Mouse (Mus musculus) hindbrain, embryonic 15.5 days (tissue): ENCODE data around the gene Akt3. TPM values are rescaled to one million over a fixed set of nuclear protein-coding genes. Genes with fewer than 3 reads are reported as not detected.
A peak's percentile ranks its signal among the peaks of the same experiment; 100 is the strongest.

ENCODE experiments used
- ATAC-seq: fragments of 200-750 bp; cut with Nextera tagmentation; 2 replicates; pipeline ENCODE4 v1.8.0; 2017; ENCODE audit warnings: low read depth, moderate number of reproducible peaks, moderate TSS enrichment; ENCODE audit not compliant: low FRiP score
- H3K27ac ChIP-seq: fragments of 300-500 bp; sonication (generic); replicated peaks from 2 replicates; pipeline ENCODE4 v1.5.1; 2015; ENCODE audit warnings: mild to moderate bottlenecking, inconsistent platforms
- H3K27me3 ChIP-seq: fragments of 300-500 bp; sonication (generic); 2 replicates; pipeline ENCODE4 v1.6.1; 2015; ENCODE audit warnings: control low read depth, inconsistent platforms
- H3K36me3 ChIP-seq: fragments of 300-500 bp; sonication (generic); 2 replicates; pipeline ENCODE4 v1.6.1; 2015; ENCODE audit warnings: control low read depth, inconsistent platforms
- H3K4me1 ChIP-seq: fragments of 300-500 bp; sonication (generic); replicated peaks from 2 replicates; pipeline ENCODE4 v1.6.1; 2015; ENCODE audit warnings: control low read depth, inconsistent platforms
- H3K4me2 ChIP-seq: fragments of 300-500 bp; sonication (generic); 2 replicates; pipeline ENCODE4 v1.6.1; 2015; ENCODE audit warnings: moderate library complexity, mild to moderate bottlenecking, inconsistent platforms
- H3K4me3 ChIP-seq: fragments of 300-500 bp; sonication (generic); 2 replicates; pipeline ENCODE4 v1.5.1; 2015; ENCODE audit warnings: mild to moderate bottlenecking, inconsistent platforms
- H3K9ac ChIP-seq: fragments of 300-500 bp; sonication (generic); 2 replicates; pipeline ENCODE4 v1.6.1; 2015; ENCODE audit warnings: inconsistent platforms
- H3K9me3 ChIP-seq: fragments of 300-500 bp; sonication (generic); 2 replicates; pipeline ENCODE4 v1.6.1; 2016; ENCODE audit warnings: control low read depth, inconsistent platforms
- WGBS: fragments of 180-500 bp; shearing (Covaris S2); methylation state at CpG from one replicate; pipeline ENCODE4 v1.1.7; 2015; 5-methylcytosine and 5-hydroxymethylcytosine counted together
- polyA plus RNA-seq: library from polyadenylated mRNA; unstranded; fragments of >200 nt; fragmentation: Nextera tagmentation; extraction: Ambion mirVana; gene quantifications from 2 replicates; pipeline ENCODE4 v1.2.1, GENCODE M21; 2015

Gene Akt3
- polyA plus RNA-seq, 1 experiment from 2014 or later = 21.4 TPM

DNA sequence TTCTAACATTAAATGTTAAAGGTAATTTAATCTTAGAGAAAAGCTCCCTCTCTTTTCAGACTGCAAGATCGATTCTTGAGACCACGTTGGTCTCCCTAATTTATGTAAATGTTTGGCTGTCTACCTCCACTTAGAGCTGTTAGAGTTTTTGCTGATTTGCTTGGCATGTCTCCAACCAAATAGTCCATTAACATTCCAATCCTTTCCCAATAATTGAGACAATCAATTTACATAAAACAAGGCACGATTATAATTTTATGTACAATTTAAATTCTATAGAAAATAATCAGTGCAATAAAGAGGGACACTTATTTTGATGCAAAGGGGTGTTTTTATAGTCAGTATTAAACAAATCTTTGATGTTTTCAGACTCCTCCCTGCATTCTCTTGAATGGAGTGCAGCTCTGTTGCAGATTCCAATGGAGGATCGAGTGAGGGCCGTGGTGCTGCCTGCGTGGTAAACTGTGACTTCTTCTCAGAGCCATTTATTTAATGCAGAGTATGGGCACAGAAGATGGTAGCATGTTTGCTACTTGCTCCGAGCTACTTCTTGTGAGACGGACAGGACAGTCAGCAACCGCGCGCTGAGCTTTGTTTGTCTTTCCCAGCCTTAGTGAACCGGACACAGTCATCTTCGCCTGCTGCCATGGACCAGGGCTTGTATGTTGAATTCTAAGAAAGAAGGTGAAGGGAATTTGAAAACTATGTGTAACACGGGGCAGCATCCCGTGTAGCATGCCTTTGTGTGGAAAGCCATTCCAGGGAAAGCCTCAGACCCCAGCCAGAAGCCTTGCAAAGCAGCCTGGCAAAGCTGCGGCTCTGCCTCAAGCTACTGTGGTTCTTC, 287.1 kb downstream of the Akt3 start:
- Histone ChIP-seq H3K27ac (peak overlapping the region; percentile 42), H3K36me3 (no peaks in the 10 kb centered on the region), H3K9me3 (no peaks in the 10 kb centered on the region), H3K4me3 (no peak overlapping the region), H3K4me1 (peaks cover 7% of the 10 kb centered on the region), H3K4me2 (no peak overlapping the region), H3K27me3 (no peaks in the 10 kb centered on the region), H3K9ac (no peak overlapping the region)
- WGBS = 57% methylated on average over 16 of the region's 16 CpGs
- no peak for ATAC-seq

Other genes starting within 250 kb of the Akt3 start
- 11.8 and 16.3 TPM in 2 replicates for gene Zbtb18, start 184.1 kb upstream of the Akt3 start, polyA plus RNA-seq